Mouse (Mus musculus) thymus, adult 2 months (tissue): ENCODE results near the gene Smg9.

Source experiments
- CTCF ChIP-seq: fragments of 200-500 bp; IDR thresholded peaks from 2 replicates; pipeline ENCODE4 v1.5.1; 2012; ENCODE audit warnings: mild to moderate bottlenecking, control low read depth, low read length, moderate library complexity, borderline replicate concordance; ENCODE audit not compliant: control insufficient read depth, poor library complexity, insufficient read depth; ENCODE audit errors: extremely low read depth
- POLR2A ChIP-seq: fragments of 200-500 bp; IDR thresholded peaks from 2 replicates; pipeline ENCODE4 v1.6.1; 2012; ENCODE audit warnings: mild to moderate bottlenecking, low read length, control low read depth, moderate library complexity; ENCODE audit not compliant: control insufficient read depth, poor library complexity, insufficient read depth; ENCODE audit errors: extremely low read depth

GRCm38 (mm10) chr7:24377091-24377865 lies 22.1 kb upstream of the Smg9 start:
- TF ChIP-seq CTCF, result no peak
- TF ChIP-seq POLR2A, result 0 out of 2 replicates have a peak, but pooled peaks have one; percentile 21
